Mouse (Mus musculus): ENCODE measurements around the gene Meis1.

The Meis1 gene

GRCm38 (mm10) chr11:19018489-19019203 is at the start of gene Meis1:
Gene Meis1, minus strand, starts transcription at chr11:19018985.
- DNase-seq: peak; percentile 85

- DNase-seq: no peak
These were observed 48.5 kb upstream of the Meis1 start for GRCm38 (mm10) chr11:19067334-19067733.

GRCm38 (mm10) chr11:19049276-19049675 is 30.5 kb upstream of the Meis1 start:
- no peak for DNase-seq

GRCm38 (mm10) chr11:19036595-19037166 is 17.9 kb upstream of the Meis1 start:
- no peak for DNase-seq

GRCm38 (mm10) chr11:19026581-19027561 is 8.1 kb upstream of the Meis1 start:
- DNase-seq: peak; percentile 58

GRCm38 (mm10) chr11:19025976-19026520 is 7.3 kb upstream of the Meis1 start:
- no peak for DNase-seq

- DNase-seq: no peak
These were observed 5.9 kb upstream of the Meis1 start for GRCm38 (mm10) chr11:19024496-19025265.

- DNase-seq: no peak
These were observed 4.6 kb upstream of the Meis1 start for GRCm38 (mm10) chr11:19023356-19023755.

GRCm38 (mm10) chr11:19022576-19022975 is 3.8 kb upstream of the Meis1 start:
- peak; percentile 12 for DNase-seq

- DNase-seq: peak; percentile 26
These were observed 2.3 kb upstream of the Meis1 start for GRCm38 (mm10) chr11:19020951-19021710.

GRCm38 (mm10) chr11:19020371-19020824 is 1.6 kb upstream of the Meis1 start:
- peak; percentile 83 for DNase-seq

- peak; percentile 69 for DNase-seq
These were observed 703 bp upstream of the Meis1 start for GRCm38 (mm10) chr11:19019204-19020171.

GRCm38 (mm10) chr11:19017719-19018413 is 919 bp downstream of the Meis1 start:
- DNase-seq: no peak

GRCm38 (mm10) chr11:19017262-19017661 is 1.5 kb downstream of the Meis1 start:
- DNase-seq: no peak

- no peak for DNase-seq
These were observed 2.1 kb downstream of the Meis1 start for GRCm38 (mm10) chr11:19016481-19017220.

- DNase-seq: peak; percentile 32
These were observed 2.9 kb downstream of the Meis1 start for GRCm38 (mm10) chr11:19015731-19016461.

- DNase-seq: no peak
These were observed 3.4 kb downstream of the Meis1 start for GRCm38 (mm10) chr11:19015381-19015730.
